Comparison of ENCODE assay signal across 8 mouse cellular contexts in genomic region chr15:99125711-99126080, GRCm38 (mm10). TPM values are rescaled to one million over a fixed set of nuclear protein-coding genes. Genes with fewer than 3 reads are reported as not detected.
DNase-seq lines count a peak whose midpoint lies in the region; ATAC-seq lines count a peak whose summit lies in the region.

Gene Spats2, plus strand, starts transcription at chr15:99125916.

- H3K4me2 ChIP-seq in heart, embryonic 16.5 days (ENCODE audit: low read depth, low read length), result peak within 1 kb of the TSS; percentile 80
- H3K4me2 ChIP-seq in limb, embryonic 12.5 days, result peak within 1 kb of the TSS; percentile 59
- H3K4me2 ChIP-seq in stomach, embryonic 16.5 days (ENCODE audit: low read depth, low read length), result peak within 1 kb of the TSS; percentile 86

- H3K9me3 ChIP-seq in heart, embryonic 16.5 days (replicated peaks; ENCODE audit: control insufficient read depth, low read length), result no peaks in the 10 kb centered on the region
- H3K9me3 ChIP-seq in limb, embryonic 12.5 days, result no peaks in the 10 kb centered on the region
- no peaks in the 10 kb centered on the region for H3K9me3 ChIP-seq in stomach, embryonic 16.5 days (replicated peaks; ENCODE audit: control insufficient read depth, low read length)

- H3K27me3 ChIP-seq in heart, embryonic 16.5 days (ENCODE audit: control insufficient read depth, insufficient read depth, low read length), result no peaks in the 10 kb centered on the region
- H3K27me3 ChIP-seq in limb, embryonic 12.5 days, result peaks cover 13% of the 10 kb centered on the region; the same call in 1 of the 2 replicates
- H3K27me3 ChIP-seq in stomach, embryonic 16.5 days (ENCODE audit: control insufficient read depth, insufficient read depth, low read length), result no peaks in the 10 kb centered on the region

- H3K4me3 ChIP-seq in heart, embryonic 16.5 days (ENCODE audit: low read length), result peak within 1 kb of the TSS; percentile 90
- peak within 1 kb of the TSS; percentile 80 for H3K4me3 ChIP-seq in limb, embryonic 12.5 days (replicated peaks)
- peak within 1 kb of the TSS; percentile 83 for H3K4me3 ChIP-seq in stomach, embryonic 16.5 days (replicated peaks; ENCODE audit: low read length)

- no peaks in the 10 kb centered on the region for H3K36me3 ChIP-seq in heart, embryonic 16.5 days (ENCODE audit: control insufficient read depth, insufficient read depth)
- H3K36me3 ChIP-seq in limb, embryonic 12.5 days, result 0 out of 2 replicates have a peak, but pooled peaks cover 2% of the 10 kb centered on the region
- no peaks in the 10 kb centered on the region for H3K36me3 ChIP-seq in stomach, embryonic 16.5 days (ENCODE audit: control insufficient read depth, insufficient read depth, low read length)

- peak within 1 kb of the TSS; percentile 95 for H3K27ac ChIP-seq in heart, embryonic 16.5 days (ENCODE audit: low read length)
- H3K27ac ChIP-seq in limb, embryonic 12.5 days, result peak within 1 kb of the TSS; percentile 96
- peak within 1 kb of the TSS; percentile 94 for H3K27ac ChIP-seq in stomach, embryonic 16.5 days (ENCODE audit: low read length)

- ATAC-seq in heart, embryonic 16.5 days (replicated peaks; ENCODE audit: extremely low read depth, insufficient read depth, low FRiP score), result no peak
- ATAC-seq in limb, embryonic 12.5 days (ENCODE audit: insufficient number of reproducible peaks, insufficient read depth, low FRiP score, low TSS enrichment, low read depth), result no peak
- ATAC-seq in stomach, embryonic 16.5 days (ENCODE audit: insufficient read depth, low FRiP score), result no peak
- no peak for ATAC-seq in erythroid progenitor cell, adult 5-6 weeks (replicated peaks; ENCODE audit: low FRiP score, poor library complexity, severe bottlenecking)
- no peak for ATAC-seq in granulocyte monocyte progenitor cell, adult 5-6 weeks (replicated peaks; ENCODE audit: poor library complexity, severe bottlenecking)

- peaks cover 24% of the 10 kb centered on the region for H3K4me1 ChIP-seq in heart, embryonic 16.5 days (ENCODE audit: control insufficient read depth, insufficient read depth, low read length)
- peaks cover 22% of the 10 kb centered on the region for H3K4me1 ChIP-seq in limb, embryonic 12.5 days (replicated peaks)
- H3K4me1 ChIP-seq in stomach, embryonic 16.5 days (ENCODE audit: control insufficient read depth, insufficient read depth, low read length), result peaks cover 35% of the 10 kb centered on the region

- peak within 1 kb of the TSS; percentile 95 for H3K9ac ChIP-seq in heart, embryonic 16.5 days (ENCODE audit: low read length)
- H3K9ac ChIP-seq in limb, embryonic 12.5 days (replicated peaks), result peak within 1 kb of the TSS; percentile 93
- H3K9ac ChIP-seq in stomach, embryonic 16.5 days (ENCODE audit: low read length), result peak within 1 kb of the TSS; percentile 95

- DNase-seq in layer of hippocampus, adult 8-10 months (ENCODE audit: low spot score in 2 of 2), result no peak
- DNase-seq in layer of hippocampus, adult 9-11 months, result no peak
- no peak for DNase-seq in adrenal gland, postnatal 36 days

- 1% methylated on average over 12 of the region's 12 CpGs for WGBS in heart, embryonic 16.5 days
- under 1% methylated on average over 12 of the region's 12 CpGs for WGBS in limb, embryonic 12.5 days
- 2% methylated on average over 12 of the region's 12 CpGs for WGBS in stomach, embryonic 16.5 days

RNA-seq across cellular contexts. Expression of gene Spats2, which starts in this region (rescaled TPM):
- total RNA-seq in layer of hippocampus, adult 8-10 months (2022), result 10 to 100 TPM; 29.6 to 31.8 (median 30.0) TPM
- total RNA-seq in adrenal gland, postnatal 36 days (2021), result 10 to 100 TPM; 15.3 to 17.7 TPM
- 25.3 and 25.5 TPM in 2 replicates for polyA plus RNA-seq in heart, embryonic 16.5 days (2015; fragmentation: Nextera tagmentation; extraction: Ambion mirVana)
- polyA plus RNA-seq in limb, embryonic 12.5 days (2016; fragmentation: Nextera tagmentation; extraction: Ambion mirVana), result 78.7 and 79.2 TPM in 2 replicates
- polyA plus RNA-seq in stomach, embryonic 16.5 days (2015; fragmentation: Nextera tagmentation; extraction: Ambion mirVana), result 18.3 and 20.2 TPM in 2 replicates
- total RNA-seq in erythroid progenitor cell, adult 5-6 weeks (2015; ENCODE audit: low replicate concordance), result not detected in 2 replicates
- total RNA-seq in erythroid progenitor cell, adult 5-6 weeks (2017; ENCODE audit: low replicate concordance), result 0.51 TPM in 1 of 2 replicates, not detected in the other
- 0.85 TPM in 1 of 2 replicates, not detected in the other for total RNA-seq in granulocyte monocyte progenitor cell, adult 5-6 weeks (2014; fragmentation: Nextera tagmentation)
- 0.46 and 1.0 TPM in 2 replicates for total RNA-seq in granulocyte monocyte progenitor cell, adult 5-6 weeks (2017)

Comparison
In these comparisons a context has a peak if more than half of its experiments do, and no peak if none do; other contexts are left out.
1. RNA of gene Spats2 (total RNA-seq): 29.6 to 31.8 TPM in layer of hippocampus, adult 8-10 months and 15.3 to 17.7 TPM in adrenal gland, postnatal 36 days; 0.46 to 1.0 TPM in granulocyte monocyte progenitor cell, adult 5-6 weeks and 0.51 TPM in erythroid progenitor cell, adult 5-6 weeks; every median in the first group is over 4 times any median in the second.
2. Peak in every context shown above with its lines, with median percentiles within 50 percentile points of each other: H3K27ac ChIP-seq, H3K4me2 ChIP-seq, H3K4me3 ChIP-seq and H3K9ac ChIP-seq.